Mouse (Mus musculus) midbrain, embryonic 11.5 days (tissue): ENCODE results near the gene Fam216a. TPM values are rescaled to one million over a fixed set of nuclear protein-coding genes. Genes with fewer than 3 reads are reported as not detected.
"Not testable (repeated sequence)": the region's sequence is repeated elsewhere in the genome, so short reads cannot be mapped to it uniquely, and the experiment has no call there.

ENCODE experiments used
- ATAC-seq: fragments of 200-750 bp; cut with Nextera tagmentation; 2 replicates; pipeline ENCODE4 v1.8.0; 2017; ENCODE audit warnings: moderate TSS enrichment, moderate library complexity; ENCODE audit not compliant: low FRiP score
- DNase-seq: peaks from one replicate; pipeline ENCODE4 v3.0.0; 2015; ENCODE audit warnings: low spot score; ENCODE audit errors: missing footprints
- H3K27ac ChIP-seq: fragments of 300-500 bp; sonication (generic); 2 replicates; pipeline ENCODE4 v1.5.1; 2014; ENCODE audit warnings: low read depth, low read length
- H3K27me3 ChIP-seq: fragments of 300-500 bp; sonication (generic); 2 replicates; pipeline ENCODE4 v1.6.1; 2014; ENCODE audit warnings: mild to moderate bottlenecking, low read length, moderate library complexity, mixed read lengths; ENCODE audit not compliant: control insufficient read depth, insufficient read depth
- H3K36me3 ChIP-seq: fragments of 300-500 bp; sonication (generic); 2 replicates; pipeline ENCODE4 v1.6.1; 2014; ENCODE audit warnings: mild to moderate bottlenecking, low read length, moderate library complexity, mixed read lengths; ENCODE audit not compliant: control insufficient read depth, insufficient read depth
- H3K4me1 ChIP-seq: fragments of 300-500 bp; sonication (generic); 2 replicates; pipeline ENCODE4 v1.6.1; 2014; ENCODE audit warnings: low read length; ENCODE audit not compliant: control insufficient read depth, insufficient read depth
- H3K4me2 ChIP-seq: fragments of 300-500 bp; sonication (generic); 2 replicates; pipeline ENCODE4 v1.6.1; 2014; ENCODE audit warnings: mild to moderate bottlenecking, moderate library complexity
- H3K4me3 ChIP-seq: fragments of 300-500 bp; sonication (generic); 2 replicates; pipeline ENCODE4 v1.5.1; 2014; ENCODE audit warnings: low read depth, low read length
- H3K9ac ChIP-seq: fragments of 300-500 bp; sonication (generic); 2 replicates; pipeline ENCODE4 v1.6.1; 2014; ENCODE audit warnings: low read length
- H3K9me3 ChIP-seq: fragments of 300-500 bp; sonication (generic); 2 replicates; pipeline ENCODE4 v1.6.1; 2016; ENCODE audit warnings: low read length; ENCODE audit not compliant: control insufficient read depth
- WGBS: fragments of 180-500 bp; shearing (Covaris S2); extraction: QIAGEN DNeasy Blood & Tissue Kit; methylation state at CpG from one replicate; pipeline ENCODE4 v1.1.7; 2014; 5-methylcytosine and 5-hydroxymethylcytosine counted together
- polyA plus RNA-seq: library from polyadenylated mRNA; unstranded; fragments of >200 nt; fragmentation: Nextera tagmentation; extraction: Ambion mirVana; gene quantifications from 2 replicates; pipeline ENCODE4 v1.2.1, GENCODE M21; 2014

The Fam216a gene
- 113 and 116 TPM in 2 replicates for polyA plus RNA-seq

- Histone ChIP-seq H3K9ac (peak within 1 kb of the TSS; percentile 76), H3K27me3 (no peaks in the 10 kb centered on the region), H3K9me3 (no peaks in the 10 kb centered on the region), H3K4me3 (peak within 1 kb of the TSS; percentile 64), H3K4me2 (peak within 1 kb of the TSS; percentile 78), H3K36me3 (peaks cover 3% of the 10 kb centered on the region; the same call in 1 of the 2 replicates), H3K4me1 (peaks cover 13% of the 10 kb centered on the region; the same call in 1 of the 2 replicates), H3K27ac (peak within 1 kb of the TSS; percentile 85)
- ATAC-seq (peak; percentile 94), DNase-seq (peak; percentile 100)
- under 1% methylated on average over 53 of the region's 53 CpGs for WGBS
These were observed at the start of gene Fam216a for GRCm38 (mm10) chr5:122372192-122372769. TSS of gene Fam216a (minus strand) at chr5:122372364.

- 25% methylated on average over 17 of the region's 17 CpGs for WGBS
- DNase-seq, result no peak
- H3K27ac ChIP-seq, result peak within 1 kb of the TSS; percentile 81
- H3K36me3 ChIP-seq, result no peaks in the 10 kb centered on the region
- peak; percentile 19; the same call in 1 of the 2 replicates for ATAC-seq
- peak within 1 kb of the TSS; percentile 99 for H3K4me3 ChIP-seq
- H3K9ac ChIP-seq, result peak within 1 kb of the TSS; percentile 93
- H3K27me3 ChIP-seq, result no peaks in the 10 kb centered on the region
- H3K4me1 ChIP-seq, result peaks cover 7% of the 10 kb centered on the region
- H3K9me3 ChIP-seq, result no peaks in the 10 kb centered on the region
- H3K4me2 ChIP-seq, result peak within 1 kb of the TSS; percentile 83
These were observed 49.3 kb upstream of the Fam216a start, which contains the start of gene Anapc7 for GRCm38 (mm10) chr5:122421271-122422068. TSS of gene Anapc7 (plus strand) at chr5:122421693.

- DNase-seq, H3K4me1 ChIP-seq: not testable (repeated sequence)
- WGBS, result 59% methylated on average over 4 of the region's 4 CpGs
These were observed 48.5 kb upstream of the Fam216a start for GRCm38 (mm10) chr5:122420676-122421075.

GRCm38 (mm10) chr5:122415465-122415864 is 43.3 kb upstream of the Fam216a start:
- Histone ChIP-seq H3K27ac (no peak overlapping the region), H3K4me2 (no peak overlapping the region), H3K27me3 (no peaks in the 10 kb centered on the region), H3K4me1 (no peaks in the 10 kb centered on the region), H3K36me3 (no peaks in the 10 kb centered on the region), H3K4me3 (no peak overlapping the region), H3K9me3 (no peaks in the 10 kb centered on the region), H3K9ac (no peak overlapping the region)
- DNase-seq, result no peak
- no peak for ATAC-seq
- WGBS, result 88% methylated on average over 12 of the region's 12 CpGs

More at GRCm38 (mm10) chr5:122420676-122421075, 48.5 kb upstream of the Fam216a start:
- not testable (repeated sequence) for H3K27me3 ChIP-seq, H3K9ac ChIP-seq, H3K36me3 ChIP-seq, H3K4me3 ChIP-seq, H3K4me2 ChIP-seq, ATAC-seq, H3K9me3 ChIP-seq, H3K27ac ChIP-seq

GRCm38 (mm10) chr5:122414351-122414750 is 42.2 kb upstream of the Fam216a start:
- Histone ChIP-seq H3K4me3 (no peak overlapping the region), H3K4me1 (no peaks in the 10 kb centered on the region), H3K36me3 (no peaks in the 10 kb centered on the region), H3K27ac (no peak overlapping the region), H3K9me3 (no peaks in the 10 kb centered on the region), H3K27me3 (no peaks in the 10 kb centered on the region), H3K4me2 (no peak overlapping the region), H3K9ac (no peak overlapping the region)
- 94% methylated on average over 5 of the region's 5 CpGs for WGBS
- DNase-seq, result no peak
- no peak for ATAC-seq

GRCm38 (mm10) chr5:122412826-122413225 is 40.7 kb upstream of the Fam216a start:
- no peaks in the 10 kb centered on the region for H3K4me1 ChIP-seq
- no peak overlapping the region for H3K9ac ChIP-seq
- ATAC-seq (no peak), DNase-seq (no peak)
- no peaks in the 10 kb centered on the region for H3K9me3 ChIP-seq
- no peak overlapping the region for H3K4me3 ChIP-seq
- H3K4me2 ChIP-seq, result no peak overlapping the region
- no peak overlapping the region for H3K27ac ChIP-seq
- H3K27me3 ChIP-seq, result no peaks in the 10 kb centered on the region
- H3K36me3 ChIP-seq, result no peaks in the 10 kb centered on the region
- WGBS, result 67% methylated on average over 6 of the region's 6 CpGs

GRCm38 (mm10) chr5:122411892-122412291 is 39.7 kb upstream of the Fam216a start:
- WGBS, result 84% methylated on average over 5 of the region's 5 CpGs
- H3K9me3 ChIP-seq, result no peaks in the 10 kb centered on the region
- ATAC-seq (no peak), DNase-seq (no peak)
- peaks cover 3% of the 10 kb centered on the region for H3K36me3 ChIP-seq
- no peaks in the 10 kb centered on the region for H3K27me3 ChIP-seq
- no peak overlapping the region for H3K9ac ChIP-seq
- no peak overlapping the region for H3K27ac ChIP-seq
- H3K4me2 ChIP-seq, result no peak overlapping the region
- no peaks in the 10 kb centered on the region for H3K4me1 ChIP-seq
- no peak overlapping the region for H3K4me3 ChIP-seq

GRCm38 (mm10) chr5:122409692-122410645 is 37.8 kb upstream of the Fam216a start:
- Histone ChIP-seq H3K4me2 (no peak overlapping the region), H3K27me3 (no peaks in the 10 kb centered on the region), H3K27ac (no peak overlapping the region), H3K4me3 (no peak overlapping the region), H3K4me1 (no peaks in the 10 kb centered on the region), H3K36me3 (peaks cover 16% of the 10 kb centered on the region), H3K9me3 (no peaks in the 10 kb centered on the region; the same call in 1 of the 2 replicates), H3K9ac (no peak overlapping the region)
- WGBS, result 88% methylated on average over 19 of the region's 19 CpGs
- ATAC-seq (no peak), DNase-seq (no peak)
